Mouse (Mus musculus) lung, postnatal 0 days (tissue): ENCODE results near the gene Ccser1.

Source experiments
- CTCF ChIP-seq: IDR thresholded peaks from 2 replicates; pipeline ENCODE4 v1.5.1; 2016; ENCODE audit warnings: antibody characterized with exemption, mild to moderate bottlenecking
- EP300 ChIP-seq: IDR thresholded peaks from 2 replicates; pipeline ENCODE4 v1.6.1; 2016; ENCODE audit warnings: antibody characterized with exemption, mild to moderate bottlenecking, control low read depth

GRCm38 (mm10) chr6:61430881-61431725 is 251.0 kb downstream of the Ccser1 start:
- TF ChIP-seq EP300, result no peak
- TF ChIP-seq CTCF, result no peak
